Mouse (Mus musculus): Measurements from ENCODE around the gene Fntb.

DNA sequence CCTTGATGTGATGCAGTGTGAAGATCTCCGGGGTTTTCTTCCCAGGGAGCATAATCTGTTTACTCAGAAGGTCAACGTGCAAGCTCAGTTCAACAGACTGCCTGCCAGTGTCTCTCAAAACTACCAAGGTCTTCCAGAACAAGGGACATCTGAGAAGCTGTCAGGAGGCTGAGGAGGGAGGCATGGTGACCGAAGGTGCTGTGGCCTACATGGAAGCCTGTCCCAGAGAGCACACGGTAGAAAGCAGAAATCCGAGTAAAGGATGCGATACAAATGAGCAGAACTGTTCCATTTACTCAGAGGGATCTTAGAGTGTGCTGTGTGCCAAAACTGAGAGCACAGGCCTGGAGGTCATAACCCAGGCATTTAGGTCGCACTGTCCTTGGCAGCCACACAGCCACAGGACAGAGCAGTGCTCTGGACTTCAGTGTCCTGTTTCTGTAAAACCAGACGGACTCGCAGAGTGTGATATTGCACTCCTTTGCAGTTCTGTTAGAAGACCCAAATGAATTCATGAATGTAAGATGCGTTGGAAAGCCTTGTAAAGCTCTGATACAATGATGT is 18.7 kb downstream of the Fntb start:
- TF ChIP-seq CTCF (IDR thresholded peaks at IDR 0.05; ENCODE audit: extremely low read depth, insufficient read depth, low read length) (no peak), POLR2A (IDR thresholded peaks at IDR 0.05; ENCODE audit: extremely low read depth, insufficient read depth, low read length) (no peak)
